Mouse (Mus musculus): ENCODE results near the gene Abca8a. TPM values are rescaled to one million over a fixed set of nuclear protein-coding genes. Genes with fewer than 3 reads are reported as not detected.

Gene Abca8a
- polyA plus RNA-seq, 1 experiment from 2014 or later = 3.5 TPM

DNA sequence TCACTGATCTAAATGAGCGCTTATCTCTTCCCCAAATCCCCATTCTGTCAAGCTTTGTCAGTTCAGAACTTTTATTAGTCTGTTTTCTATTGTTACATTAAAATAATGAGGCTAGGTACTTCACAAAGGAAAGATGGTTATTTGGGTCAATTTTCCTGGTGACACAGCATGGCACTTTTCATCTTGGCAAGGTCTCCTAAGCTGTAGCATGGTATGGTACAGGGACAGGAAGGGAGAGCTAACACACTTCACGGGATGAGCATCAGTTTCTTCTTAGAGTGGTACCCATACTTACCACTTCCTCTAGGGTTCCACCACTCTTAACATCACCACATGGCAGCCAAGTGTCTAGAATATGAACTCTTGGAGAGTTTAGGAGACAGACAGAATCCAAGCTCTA, 113.9 kb downstream of the Abca8a start:
- H3K9me3 ChIP-seq = no peaks in the 10 kb centered on the region

More for the DNA sequence above, 113.9 kb downstream of the Abca8a start:
- Histone ChIP-seq H3K4me3 (no peak overlapping the region), H3K4me2 (no peak overlapping the region), H3K4me1 (no peaks in the 10 kb centered on the region), H3K9ac (no peak overlapping the region), H3K36me3 (no peaks in the 10 kb centered on the region), H3K27ac (no peak overlapping the region), H3K27me3 (no peaks in the 10 kb centered on the region)
- no peak for ATAC-seq (ENCODE audit: insufficient number of reproducible peaks, low FRiP score, low TSS enrichment, low read depth)
- WGBS = 93% methylated on average over 2 of the region's 2 CpGs

Other genes with a start within 250 kb of the Abca8a start
- 1.4 and 1.8 TPM in 2 replicates for gene Abca8b, start 100.1 kb downstream of the Abca8a start, polyA plus RNA-seq (2015; fragmentation: Nextera tagmentation; extraction: Ambion mirVana)
- gene Abca9, start 72.2 kb upstream of the Abca8a start, polyA plus RNA-seq (2015; fragmentation: Nextera tagmentation; extraction: Ambion mirVana) = 10.0 and 12.7 TPM in 2 replicates
- 0.58 and 0.88 TPM in 2 replicates for gene Abca6, start 155.8 kb upstream of the Abca8a start, polyA plus RNA-seq (2015; fragmentation: Nextera tagmentation; extraction: Ambion mirVana)
- gene Abca5, start 241.7 kb upstream of the Abca8a start, polyA plus RNA-seq (2015; fragmentation: Nextera tagmentation; extraction: Ambion mirVana) = 6.1 and 7.9 TPM in 2 replicates